Mouse (Mus musculus): ENCODE data around the gene Padi6. TPM values are rescaled to one million over a fixed set of nuclear protein-coding genes. Genes with fewer than 3 reads are reported as not detected.

Gene Padi6
- total RNA-seq (2021) = 1 to 10 TPM in 1 of 2 experiments, under 1 TPM in 1; 0.34 to 1.2 TPM

DNA sequence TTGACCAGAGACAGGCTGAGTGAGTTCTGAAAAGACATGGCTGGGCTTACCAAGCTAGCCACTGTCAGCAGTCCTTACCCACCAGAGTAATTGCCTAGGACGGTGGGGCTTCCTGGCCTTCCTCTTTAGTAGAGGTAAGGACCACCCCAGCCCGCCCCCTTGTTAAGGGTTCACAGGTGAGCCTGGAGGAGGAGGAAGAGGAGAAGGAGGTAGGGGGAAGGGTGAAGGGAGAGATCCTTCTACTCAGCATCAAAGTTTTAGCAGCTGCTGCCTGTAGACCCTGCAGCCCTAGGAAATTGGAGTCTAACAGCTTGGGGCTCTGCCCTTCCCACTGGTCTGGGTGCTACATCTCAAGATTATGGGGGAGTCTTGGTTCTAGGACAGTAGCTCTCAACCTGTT lies at the start of gene Padi6:
Gene Padi6, minus strand, starts transcription at position 101 of the 400 bp plus-strand sequence.
- DNase-seq (ENCODE audit: low spot score in 2 of 2) = no peak
- intact Hi-C loops (cut with DNase I) = no loop called here

DNA sequence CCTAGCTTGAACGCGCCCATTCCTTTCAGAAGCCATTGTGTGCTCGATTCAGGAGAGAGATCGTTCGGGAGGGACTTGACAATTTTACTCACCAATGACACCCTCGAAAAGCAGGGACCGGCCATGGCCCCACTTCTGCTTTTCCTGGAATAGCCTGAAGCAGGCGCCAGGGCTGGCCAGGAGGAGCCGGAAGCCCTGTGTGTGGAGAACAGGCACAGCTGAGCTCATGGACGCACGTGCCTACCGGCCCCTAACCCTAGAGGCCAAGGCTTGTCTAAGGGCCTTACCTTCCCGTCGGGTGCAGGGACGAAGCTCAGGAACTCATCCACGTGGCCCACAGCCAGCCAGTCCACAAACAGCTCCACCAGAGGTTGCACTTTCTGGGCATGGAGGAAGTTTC lies 48.6 kb upstream of the Padi6 start:
- no peak for DNase-seq (ENCODE audit: low spot score in 2 of 2)
- intact Hi-C loops (cut with DNase I) = no loop called here

DNA sequence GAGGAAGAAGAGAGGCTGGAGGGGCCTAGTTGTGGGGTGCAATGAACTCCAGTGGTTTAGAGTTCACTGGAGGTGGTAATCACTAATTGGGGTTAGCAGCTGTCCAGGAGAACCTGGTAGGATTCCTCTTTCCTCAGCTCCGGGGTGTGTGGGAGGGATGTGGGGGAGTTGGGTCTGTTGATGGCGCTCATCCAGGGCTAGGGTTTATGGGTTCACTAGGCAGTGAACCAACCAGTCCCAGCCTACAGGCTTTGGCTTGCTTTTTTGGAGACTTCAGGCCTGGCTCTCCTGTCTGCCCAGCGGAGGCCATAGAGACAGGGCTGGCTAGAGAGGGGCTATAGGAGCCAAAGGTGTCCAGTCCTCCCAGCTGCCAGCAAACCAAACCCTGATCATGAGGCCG lies 47.5 kb upstream of the Padi6 start:
- DNase-seq (ENCODE audit: low spot score in 2 of 2) = no peak
- intact Hi-C loops (cut with DNase I) = loop anchor here (5.0 kb wide), 1 partner anchor 167 kb away; no protein-coding TSS in a partner anchor

DNA sequence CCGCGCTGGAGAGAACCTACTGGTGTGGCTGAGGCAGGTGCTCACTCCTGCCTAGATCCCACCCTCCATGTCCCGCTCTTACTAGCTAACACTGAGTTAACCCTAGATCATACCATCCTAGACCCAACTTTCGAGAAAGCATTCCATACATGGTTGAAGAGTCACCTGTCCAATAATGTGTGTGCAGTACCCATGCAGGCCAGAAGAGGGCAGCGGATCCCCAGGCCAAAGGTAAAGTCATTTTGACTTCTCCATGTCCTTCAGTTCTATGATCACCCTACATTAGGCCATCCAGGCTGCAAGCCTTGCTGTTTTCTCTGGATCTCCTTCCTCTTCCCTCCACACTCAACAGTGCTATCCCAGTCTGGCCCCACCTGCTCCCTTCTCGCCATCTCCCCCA lies 46.5 kb upstream of the Padi6 start:
- intact Hi-C loops (cut with DNase I) = loop anchor here (5.0 kb wide), 1 partner anchor 168 kb away; no protein-coding TSS in a partner anchor
- peak in 1 of 2 experiments; percentile 22 for DNase-seq (ENCODE audit: low spot score in 2 of 2)

DNA sequence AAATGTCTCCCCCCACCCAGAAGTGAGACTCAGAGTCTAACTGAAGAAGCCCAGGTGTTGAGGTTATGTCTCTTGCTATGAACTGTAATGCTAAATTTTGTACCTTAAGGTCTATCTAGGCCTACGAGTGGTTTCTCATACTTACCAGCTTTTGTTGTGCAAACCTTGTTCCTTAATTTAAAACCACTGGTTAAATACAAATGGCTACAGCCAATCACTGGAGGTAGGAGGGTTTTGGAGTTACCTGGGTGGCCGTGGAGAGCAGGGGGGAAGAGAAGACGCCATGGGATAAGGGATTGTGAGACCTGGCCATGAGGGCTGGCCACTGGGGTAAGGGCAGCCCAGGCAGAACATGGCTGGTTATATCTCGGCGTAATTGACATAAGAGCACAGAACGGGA lies 45.8 kb upstream of the Padi6 start:
- no peak for DNase-seq (ENCODE audit: low spot score in 2 of 2)
- intact Hi-C loops (cut with DNase I) = loop anchor here (5.0 kb wide), 1 partner anchor 169 kb away; no protein-coding TSS in a partner anchor

DNA sequence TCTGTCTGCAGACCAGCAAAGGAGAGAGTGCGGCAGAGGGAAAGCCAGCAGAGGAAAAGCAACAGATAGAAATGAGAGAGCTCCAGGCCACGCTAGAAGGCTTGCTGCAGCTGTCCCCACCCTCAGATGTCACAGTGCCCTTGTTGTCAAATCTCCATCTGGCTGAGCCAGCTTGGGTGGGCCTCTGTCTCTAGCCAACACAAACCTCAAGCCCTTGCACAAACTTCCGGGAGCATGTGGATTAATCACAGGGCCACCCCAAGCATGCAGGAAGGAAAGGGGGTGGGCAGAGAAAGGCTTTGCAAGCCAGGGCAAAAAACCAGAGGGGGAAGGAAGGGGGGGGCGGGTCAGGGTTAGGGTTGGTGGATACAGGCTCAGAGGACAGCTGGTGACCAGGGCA lies 45.0 kb upstream of the Padi6 start:
- intact Hi-C loops (cut with DNase I) = loop anchor here (5.0 kb wide), 1 partner anchor 170 kb away; no protein-coding TSS in a partner anchor
- DNase-seq (ENCODE audit: low spot score in 2 of 2) = no peak

DNA sequence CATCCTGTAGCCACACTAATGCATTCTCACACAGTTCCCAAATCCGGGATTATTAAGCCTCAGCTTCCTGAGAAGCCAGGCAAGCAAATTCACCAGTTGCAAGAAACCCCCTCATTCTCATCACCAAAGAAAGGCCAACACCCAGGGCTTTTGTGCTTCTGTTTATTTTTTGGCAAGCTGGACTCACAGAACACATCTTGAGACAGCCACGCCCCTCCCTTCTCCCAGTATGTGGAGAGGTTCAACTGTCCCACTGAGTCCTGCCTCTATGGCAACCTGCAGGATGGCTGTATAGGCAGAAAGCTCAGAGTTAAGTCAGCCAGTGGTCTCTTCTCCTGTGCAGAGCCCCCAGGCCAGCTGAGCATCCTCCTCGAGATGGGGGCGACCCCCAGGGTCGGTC lies 42.8 kb upstream of the Padi6 start:
- DNase-seq (ENCODE audit: low spot score in 2 of 2) = no peak
- intact Hi-C loops (cut with DNase I) = loop anchor here (5.0 kb wide), 1 partner anchor 172 kb away; no protein-coding TSS in a partner anchor

DNA sequence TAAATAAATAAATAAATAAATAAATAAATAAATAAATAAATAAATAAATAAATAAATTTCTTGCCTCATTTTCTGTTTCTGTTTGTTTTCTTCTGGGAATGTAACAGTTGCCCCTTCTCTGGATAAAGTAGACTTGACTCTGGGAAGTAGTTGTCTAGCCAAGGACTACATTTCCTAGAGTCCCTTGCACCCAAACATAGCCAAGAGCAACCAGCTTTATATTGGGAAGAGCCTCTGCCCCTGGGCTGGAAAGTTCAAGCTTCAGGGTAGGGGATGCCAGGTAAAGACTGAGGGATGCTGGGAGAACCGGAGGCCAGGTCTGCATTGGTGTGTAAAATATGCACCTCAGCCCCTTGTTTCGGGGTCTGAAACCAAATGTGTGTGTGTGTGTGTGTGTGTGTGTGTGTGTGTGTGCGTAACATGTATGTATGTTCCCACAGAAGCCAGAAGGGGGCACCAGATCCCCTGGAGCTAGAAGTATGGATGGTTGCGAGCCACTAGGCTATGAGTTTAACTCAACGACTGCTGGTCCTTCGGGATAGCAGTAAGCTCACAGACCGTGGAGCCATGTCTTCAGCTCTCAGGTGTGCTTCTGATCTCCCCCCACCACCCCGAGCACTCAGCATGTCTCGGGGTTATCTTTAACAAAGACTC lies 42.0 kb upstream of the Padi6 start:
- intact Hi-C loops (cut with DNase I) = no loop called here
- no peak for DNase-seq (ENCODE audit: low spot score in 2 of 2)

DNA sequence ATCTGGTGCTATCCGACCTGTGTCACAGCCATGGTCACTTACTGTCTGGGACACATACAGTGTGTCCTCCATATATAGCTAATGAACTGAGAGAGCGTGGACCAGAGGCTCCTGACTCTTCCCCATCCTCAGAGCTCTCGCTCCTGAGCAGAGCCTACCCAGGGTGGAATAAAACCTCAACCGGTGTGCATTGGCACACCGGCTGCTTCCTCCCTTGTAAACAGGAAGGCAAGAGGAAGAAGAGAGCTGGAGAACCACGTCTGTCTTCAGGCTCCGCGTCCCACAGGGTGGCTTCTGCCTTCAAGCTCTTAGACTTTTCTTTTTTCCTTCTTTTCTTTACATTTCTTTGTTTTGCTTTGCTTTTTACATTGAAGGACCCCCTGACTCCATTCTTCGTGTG lies 40.4 kb upstream of the Padi6 start:
- no peak for DNase-seq (ENCODE audit: low spot score in 2 of 2)
- intact Hi-C loops (cut with DNase I) = no loop called here

DNA sequence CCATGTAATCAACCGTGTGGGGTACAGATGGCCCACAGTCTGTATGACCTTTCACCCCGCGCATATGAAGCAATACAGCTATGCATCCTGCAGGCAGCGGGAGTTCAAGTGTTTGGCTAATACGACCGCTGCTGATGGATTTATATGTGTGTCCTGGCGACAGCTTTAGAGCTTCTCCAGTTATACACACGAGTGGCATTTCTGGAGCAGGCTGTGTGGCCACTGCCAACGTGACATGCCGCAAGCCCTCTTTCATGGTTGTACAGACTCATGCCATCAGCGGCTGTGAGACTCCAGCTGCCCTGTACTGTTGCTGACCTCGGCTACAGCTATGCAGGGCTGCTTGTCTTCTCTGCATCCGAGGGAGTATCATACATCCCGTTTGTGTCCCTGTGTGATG lies 38.1 kb upstream of the Padi6 start:
- intact Hi-C loops (cut with DNase I) = no loop called here
- DNase-seq (ENCODE audit: low spot score in 2 of 2) = no peak

DNA sequence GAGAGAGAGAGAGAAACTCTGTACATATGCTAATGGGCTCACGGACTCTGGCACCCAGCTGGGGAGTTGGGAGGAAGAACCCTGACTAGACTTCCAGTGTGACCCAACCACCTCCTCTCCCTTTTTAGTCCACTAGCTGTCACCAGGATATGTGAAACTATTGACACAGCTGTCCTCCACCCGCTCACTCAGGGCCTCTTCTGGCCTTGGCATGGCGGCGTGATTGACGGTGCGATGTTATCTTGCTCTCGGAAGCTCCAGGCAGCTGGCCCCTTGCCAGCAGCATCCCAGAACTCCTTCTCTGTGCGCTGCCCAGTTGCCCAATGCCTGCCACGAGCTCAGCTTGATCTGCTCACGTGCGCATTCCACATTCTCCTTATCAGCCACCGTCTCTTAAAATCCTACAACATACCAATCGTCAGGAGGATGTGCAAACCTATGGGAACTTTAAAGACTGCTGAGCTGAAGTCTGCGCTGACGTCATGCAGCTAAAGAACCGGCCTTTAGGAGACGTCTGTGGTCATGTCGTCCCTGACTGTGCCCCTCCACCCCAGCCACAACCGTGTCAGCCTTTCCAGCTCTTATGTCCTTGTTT lies 37.5 kb upstream of the Padi6 start:
- DNase-seq (ENCODE audit: low spot score in 2 of 2) = no peak
- intact Hi-C loops (cut with DNase I) = no loop called here

DNA sequence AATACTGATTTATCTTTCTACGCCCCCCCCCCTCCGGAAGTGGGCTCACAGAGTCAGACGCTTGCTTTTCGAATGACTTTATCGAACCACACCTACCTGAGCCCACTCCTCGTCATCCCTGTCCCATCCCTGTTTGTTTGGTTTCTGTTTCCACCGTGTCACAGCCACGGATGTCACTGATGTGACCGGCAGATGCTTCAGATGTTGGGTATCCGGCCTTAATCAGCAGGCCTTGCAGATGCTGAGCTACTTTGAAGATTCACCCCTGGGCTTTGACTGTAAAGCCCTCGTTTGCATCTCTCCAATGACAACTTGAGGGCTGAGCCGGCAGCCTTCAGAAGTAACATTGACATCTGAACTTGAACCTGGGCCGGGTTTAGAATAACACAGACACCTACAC lies 34.2 kb upstream of the Padi6 start:
- DNase-seq (ENCODE audit: low spot score in 2 of 2) = no peak
- intact Hi-C loops (cut with DNase I) = no loop called here

DNA sequence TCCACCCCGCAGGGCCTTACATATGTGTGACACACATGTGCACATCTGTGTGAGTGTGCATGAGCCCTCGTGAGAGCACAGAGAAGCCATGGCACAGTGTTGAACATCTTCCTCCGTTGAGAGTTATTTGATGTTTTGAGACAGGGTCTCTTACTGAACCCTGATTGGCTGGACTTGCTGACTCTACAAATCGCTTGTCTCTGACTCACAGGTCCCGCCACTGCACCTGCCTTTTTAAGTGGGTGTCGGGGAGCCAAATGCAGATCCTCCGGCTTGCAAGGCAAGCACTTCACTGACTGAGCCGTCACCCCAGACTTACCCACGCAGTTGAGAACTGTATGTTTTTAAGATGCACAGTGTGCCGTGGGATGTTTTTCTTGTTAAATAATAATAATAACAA lies 33.4 kb upstream of the Padi6 start:
- DNase-seq (ENCODE audit: low spot score in 2 of 2) = no peak
- intact Hi-C loops (cut with DNase I) = no loop called here

DNA sequence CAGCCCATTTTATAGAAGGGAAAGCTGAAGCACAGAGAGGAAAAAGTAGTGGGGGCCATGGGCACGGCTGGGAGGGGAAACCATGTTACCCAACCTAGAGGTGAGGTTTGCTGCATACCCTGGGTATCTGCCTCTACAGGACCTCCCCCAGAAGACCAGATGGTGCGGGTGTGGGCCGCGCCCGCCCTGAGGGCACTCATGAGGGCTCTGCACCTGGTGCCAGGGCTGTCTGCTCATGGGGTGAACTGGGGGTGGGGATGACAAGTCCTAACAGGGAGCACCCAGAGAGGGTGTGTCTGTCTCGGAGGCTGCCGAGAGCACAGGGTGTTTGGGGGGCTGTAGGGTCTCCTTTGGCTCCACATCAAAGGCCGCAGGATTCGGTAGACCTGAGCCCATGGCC lies 32.5 kb upstream of the Padi6 start:
- no peak for DNase-seq (ENCODE audit: low spot score in 2 of 2)
- intact Hi-C loops (cut with DNase I) = no loop called here

DNA sequence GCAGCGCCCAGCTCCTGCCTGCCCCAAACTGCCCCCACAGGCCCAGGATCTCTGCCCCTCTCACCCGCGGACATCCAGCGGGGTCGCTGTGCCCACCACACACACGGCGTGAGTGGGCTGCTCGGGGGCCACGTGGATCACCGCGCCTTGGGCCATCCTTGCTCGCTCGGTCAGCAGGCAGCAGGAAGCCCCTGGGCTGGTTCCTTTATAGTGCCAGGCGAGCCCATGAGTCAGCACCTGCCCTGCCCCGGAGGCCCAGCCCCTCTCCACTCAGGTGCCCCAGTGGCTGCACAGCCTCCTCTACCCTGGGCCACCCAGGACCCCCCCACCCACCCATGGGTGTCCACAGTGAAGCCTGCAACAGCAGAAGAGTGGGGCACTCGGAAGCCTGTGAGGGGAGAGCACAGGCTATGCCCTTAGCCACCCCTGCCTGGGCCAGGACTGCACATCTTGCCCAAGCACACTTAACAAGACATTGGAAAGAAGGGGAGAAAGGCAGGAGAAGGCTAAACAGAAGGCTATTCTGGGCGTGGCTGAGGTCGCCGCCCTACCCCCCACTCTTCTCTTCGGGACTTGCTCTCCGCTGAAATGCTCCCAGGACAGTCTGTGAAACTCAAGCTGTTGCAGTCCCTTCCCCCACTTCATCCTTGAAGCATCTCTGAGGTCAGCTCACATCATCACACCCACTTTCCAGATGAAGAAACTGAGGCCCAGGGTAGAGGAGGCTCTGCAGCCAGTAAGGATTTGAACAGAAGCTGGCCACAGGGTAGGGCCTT lies 31.8 kb upstream of the Padi6 start, which contains the start of gene Padi4:
Gene Padi4, minus strand, starts transcription at position 212 of the 776 bp plus-strand sequence.
- DNase-seq (ENCODE audit: low spot score in 2 of 2) = no peak
- intact Hi-C loops (cut with DNase I) = no loop called here

DNA sequence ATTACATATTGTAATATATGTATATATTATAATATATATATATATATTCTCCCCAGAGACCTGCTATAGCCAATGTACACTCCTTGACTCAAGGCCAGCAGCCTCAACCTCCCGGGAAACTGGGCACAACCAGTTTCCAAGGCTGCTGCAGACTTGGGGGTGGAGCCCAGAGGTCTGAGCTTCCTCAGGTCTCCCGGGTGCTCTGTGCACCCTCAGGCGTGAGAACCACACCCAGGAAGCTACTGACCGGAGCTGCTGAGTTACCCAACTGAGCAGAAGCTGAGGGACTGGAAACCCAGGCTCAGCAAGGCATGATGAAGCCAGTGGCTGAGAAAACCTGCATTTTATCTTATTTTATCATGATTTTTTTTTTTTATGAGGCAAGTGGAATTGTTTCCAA lies 28.6 kb upstream of the Padi6 start:
- DNase-seq (ENCODE audit: low spot score in 2 of 2) = no peak
- intact Hi-C loops (cut with DNase I) = no loop called here

DNA sequence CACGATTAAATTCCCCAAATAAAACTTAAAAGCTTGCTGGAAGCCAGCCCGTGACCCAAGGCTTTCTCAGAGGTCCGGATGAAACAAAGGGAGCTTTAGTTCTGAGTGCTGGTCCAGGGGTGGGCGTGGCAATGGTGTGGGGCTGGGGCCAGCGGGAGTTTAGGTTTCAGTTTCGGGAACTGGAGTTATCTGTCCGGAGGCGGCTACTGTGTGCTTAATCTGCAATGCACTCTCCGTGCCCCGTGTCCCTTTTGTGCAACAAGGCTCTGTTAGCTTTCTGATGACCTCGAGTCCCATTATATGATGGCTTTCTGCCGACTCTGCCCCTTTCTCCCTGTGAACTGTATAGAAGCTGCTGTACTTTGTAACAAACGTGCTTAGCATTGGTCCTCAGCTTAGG lies 28.0 kb upstream of the Padi6 start:
- DNase-seq (ENCODE audit: low spot score in 2 of 2) = no peak
- intact Hi-C loops (cut with DNase I) = no loop called here

DNA sequence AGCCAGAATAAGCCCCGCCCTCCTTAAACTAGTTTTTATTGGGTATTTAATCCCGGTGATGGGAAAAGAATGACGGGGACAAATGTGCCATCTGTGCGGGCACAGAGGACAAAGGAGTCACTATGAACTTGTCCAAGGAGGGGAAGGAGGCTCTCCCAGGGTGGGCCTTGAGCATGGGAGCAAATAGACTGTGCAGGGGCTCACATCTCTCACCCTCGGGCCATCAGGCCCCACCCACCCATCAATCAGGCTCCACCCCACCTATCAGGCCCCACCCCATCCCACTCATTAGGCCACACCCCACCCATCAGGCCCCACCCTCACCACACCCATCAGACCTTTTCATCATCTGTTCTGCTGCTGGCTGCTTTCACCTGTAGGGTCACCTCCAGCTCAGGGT lies 26.5 kb upstream of the Padi6 start:
- DNase-seq (ENCODE audit: low spot score in 2 of 2) = no peak
- intact Hi-C loops (cut with DNase I) = no loop called here

DNA sequence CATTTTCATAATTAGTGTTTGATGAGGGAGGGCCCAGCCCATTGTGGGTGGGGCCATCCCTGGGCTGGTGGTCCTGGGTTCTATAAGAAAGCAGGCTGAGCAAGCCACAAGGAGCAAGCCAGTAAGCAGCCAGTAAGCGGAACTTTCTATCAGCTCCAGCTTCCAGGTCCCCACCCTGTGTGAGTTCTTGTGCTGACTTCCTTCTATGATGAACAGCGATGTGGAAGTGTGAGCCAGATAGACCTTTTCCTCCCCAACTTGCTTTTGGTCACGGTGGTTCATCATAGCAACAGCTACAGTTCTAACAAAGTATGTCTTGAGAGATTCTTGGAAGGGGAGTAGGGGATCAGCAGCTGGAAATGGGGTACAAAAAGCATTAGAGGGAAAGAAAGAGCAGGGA lies 23.5 kb upstream of the Padi6 start:
- intact Hi-C loops (cut with DNase I) = no loop called here
- DNase-seq (ENCODE audit: low spot score in 2 of 2) = no peak

DNA sequence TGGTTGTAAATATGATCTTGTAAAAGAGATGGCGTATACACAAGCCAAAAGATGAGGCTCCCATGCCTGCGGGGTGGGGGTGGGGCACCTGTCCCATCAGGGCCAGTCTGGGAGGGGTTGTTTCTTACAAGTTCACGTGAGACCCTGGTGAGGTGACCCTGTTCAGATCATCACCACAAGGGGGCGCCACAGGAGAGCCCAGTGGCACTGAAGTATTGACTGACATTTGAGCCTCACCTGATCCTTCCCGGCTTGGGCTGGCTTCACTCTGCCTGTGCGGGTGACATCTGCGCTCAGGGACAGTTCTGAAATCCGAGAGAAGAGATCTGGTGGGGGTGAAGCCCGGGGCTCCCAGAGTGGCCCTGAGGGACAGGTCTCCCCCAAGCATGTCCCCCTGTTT lies 20.7 kb upstream of the Padi6 start:
- no peak for DNase-seq (ENCODE audit: low spot score in 2 of 2)
- intact Hi-C loops (cut with DNase I) = no loop called here

DNA sequence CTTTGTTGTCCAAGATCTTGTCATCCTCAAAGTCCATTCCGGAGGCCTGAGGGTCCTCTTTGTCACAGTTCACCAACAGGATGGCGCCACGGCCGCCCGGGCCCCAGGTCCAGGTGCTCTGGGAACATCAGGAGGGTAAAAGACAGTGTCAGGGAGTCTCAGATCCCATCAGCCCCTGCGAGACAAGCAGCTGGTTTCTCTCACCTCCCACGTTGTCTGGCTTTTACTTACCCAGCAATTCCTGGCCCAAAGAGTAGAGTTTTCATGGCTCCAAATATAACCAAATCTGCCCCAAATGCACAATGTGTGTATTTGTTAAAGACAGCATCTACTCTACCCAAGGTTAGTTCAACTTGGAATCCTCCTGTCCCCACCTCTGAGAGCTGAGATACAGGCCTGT lies 19.2 kb upstream of the Padi6 start:
- intact Hi-C loops (cut with DNase I) = no loop called here
- no peak for DNase-seq (ENCODE audit: low spot score in 2 of 2)
